Mouse (Mus musculus) bone marrow, adult 2 months (tissue): ENCODE results near the gene Pus7.

Experiments
- CTCF ChIP-seq: fragments of 200-500 bp; IDR thresholded peaks from 2 replicates; pipeline ENCODE4 v1.5.1; 2011; ENCODE audit warnings: low read length, control low read depth; ENCODE audit not compliant: control insufficient read depth, insufficient read depth
- POLR2A ChIP-seq: fragments of 200-500 bp; IDR thresholded peaks from 2 replicates; pipeline ENCODE4 v1.6.1; 2011; ENCODE audit warnings: low read depth, mild to moderate bottlenecking, control low read depth, low read length, borderline replicate concordance; ENCODE audit not compliant: control insufficient read depth

GRCm38 (mm10) chr5:23756368-23756767 lies 27.1 kb downstream of the Pus7 start:
- TF ChIP-seq POLR2A = no peak
- TF ChIP-seq CTCF = no peak
